Mouse (Mus musculus) CH12.LX (cell line): ENCODE results near the gene Hist1h1b. TPM values are rescaled to one million over a fixed set of nuclear protein-coding genes. Genes with fewer than 3 reads are reported as not detected.

ENCODE experiments used
- DNase-seq: peaks from one replicate; pipeline ENCODE4 v3.0.0-alpha.2; 2013; ENCODE audit errors: extremely low read depth
- H3K27ac ChIP-seq: 2 replicates; pipeline ENCODE4 v1.5.1; 2012; ENCODE audit warnings: low read depth, mild to moderate bottlenecking, control low read depth, moderate library complexity; ENCODE audit not compliant: insufficient read depth
- H3K27me3 ChIP-seq: replicated peaks from 2 replicates; pipeline ENCODE3; 2012; ENCODE audit warnings: inconsistent platforms
- H3K36me3 ChIP-seq, 2 experiments: replicated peaks in 1 of 2; 2 replicates each; pipeline versions ENCODE3 to v1.6.1; 2012; ENCODE audit warnings: inconsistent platforms in 1 of 2, low read length in 1 of 2, mild to moderate bottlenecking in 1 of 2, mixed read lengths in 1 of 2, moderate library complexity in 1 of 2; ENCODE audit not compliant: control insufficient read depth in 1 of 2, insufficient read depth in 1 of 2
- H3K4me1 ChIP-seq, 2 experiments: 2 replicates each; pipeline ENCODE4 v1.6.1; 2012; ENCODE audit warnings: inconsistent platforms in 1 of 2, moderate library complexity in 1 of 2; ENCODE audit not compliant: insufficient read depth in 2 of 2, control insufficient read depth in 1 of 2
- H3K4me2 ChIP-seq: 2 replicates; pipeline ENCODE4 v1.6.1; 2012; ENCODE audit warnings: low read depth, mild to moderate bottlenecking, control low read depth; ENCODE audit not compliant: poor library complexity, insufficient read depth, severe bottlenecking
- H3K4me3 ChIP-seq, 3 experiments: fragments of 150-350 bp in 1 of 3; sonication (generic) in 1 of 3; replicated peaks in 1 of 3; 2 replicates each; pipeline versions ENCODE3 to v1.5.1; 2011 to 2012; ENCODE audit warnings: low read depth in 2 of 3, low read length in 2 of 3, mild to moderate bottlenecking in 2 of 3, moderate library complexity in 2 of 3, control low read depth in 1 of 3, improper control_type of control experiment in 1 of 3, inconsistent platforms in 1 of 3, mixed read lengths in 1 of 3; ENCODE audit not compliant: poor library complexity in 1 of 3
- H3K79me2 ChIP-seq: replicated peaks from 2 replicates; pipeline ENCODE4 v1.6.1; 2012; ENCODE audit warnings: mild to moderate bottlenecking, moderate library complexity; ENCODE audit not compliant: control insufficient read depth, poor library complexity, insufficient read depth, severe bottlenecking; ENCODE audit errors: extremely low read depth
- H3K9ac ChIP-seq: 2 replicates; pipeline ENCODE4 v1.6.1; 2012; ENCODE audit warnings: low read depth, mild to moderate bottlenecking, control low read depth, moderate library complexity; ENCODE audit not compliant: insufficient read depth
- H3K9me3 ChIP-seq: replicated peaks from 2 replicates; pipeline ENCODE3; 2012; ENCODE audit warnings: low read length, inconsistent platforms, mixed read lengths
- BHLHE40 ChIP-seq: IDR thresholded peaks from 2 replicates; pipeline ENCODE4 v1.6.1; 2011; ENCODE audit warnings: mild to moderate bottlenecking, low read depth, low read length, improper control_type of control experiment
- CHD1 ChIP-seq: IDR thresholded peaks from 2 replicates; pipeline ENCODE4 v1.6.1; 2012; ENCODE audit warnings: low read depth, low read length, improper control_type of control experiment, inconsistent platforms
- CHD2 ChIP-seq: IDR thresholded peaks from 2 replicates; pipeline ENCODE4 v1.6.1; 2011; ENCODE audit warnings: low read length, improper control_type of control experiment
- CTCF ChIP-seq, 2 experiments: IDR thresholded peaks in 1 of 2; conservative IDR thresholded peaks in 1 of 2; 2 replicates each; pipeline ENCODE4 v1.5.1; 2011 to 2012; ENCODE audit warnings: low read depth in 2 of 2, low read length in 2 of 2, improper control_type of control experiment in 1 of 2, inconsistent platforms in 1 of 2, mild to moderate bottlenecking in 1 of 2, moderate library complexity in 1 of 2
- E2F4 ChIP-seq: IDR thresholded peaks from 2 replicates; pipeline ENCODE4 v1.6.1; 2011; ENCODE audit warnings: low read depth, low read length, improper control_type of control experiment; ENCODE audit not compliant: insufficient replicate concordance
- ELF1 ChIP-seq: IDR thresholded peaks from 2 replicates; pipeline ENCODE4 v1.6.1; 2014; ENCODE audit warnings: low read depth, mild to moderate bottlenecking, inconsistent platforms, low read length, improper control_type of control experiment
- EP300 ChIP-seq: IDR thresholded peaks from 2 replicates; pipeline ENCODE4 v1.6.1; 2011; ENCODE audit warnings: low read length, improper control_type of control experiment
- ETS1 ChIP-seq: conservative IDR thresholded peaks from 2 replicates; pipeline ENCODE4 v1.6.1; 2012; ENCODE audit warnings: low read depth, mild to moderate bottlenecking, inconsistent platforms, low read length, improper control_type of control experiment, moderate library complexity
- GABPA ChIP-seq: IDR thresholded peaks from 2 replicates; pipeline ENCODE4 v1.6.1; 2012; ENCODE audit warnings: low read depth, low read length, improper control_type of control experiment, inconsistent platforms; ENCODE audit not compliant: insufficient replicate concordance
- HCFC1 ChIP-seq: IDR thresholded peaks from 2 replicates; pipeline ENCODE4 v1.6.1; 2012; ENCODE audit warnings: low read depth, mild to moderate bottlenecking, inconsistent platforms, low read length, improper control_type of control experiment
- IRF4 ChIP-seq: IDR thresholded peaks from 2 replicates; pipeline ENCODE4 v1.6.1; 2014; ENCODE audit warnings: low read depth, mild to moderate bottlenecking, inconsistent platforms, low read length, improper control_type of control experiment
- JUN ChIP-seq: IDR thresholded peaks from 2 replicates; pipeline ENCODE4 v1.6.1; 2011; ENCODE audit warnings: low read depth, mild to moderate bottlenecking, low read length, improper control_type of control experiment, moderate library complexity; ENCODE audit not compliant: insufficient read depth
- JUND ChIP-seq: conservative IDR thresholded peaks from 2 replicates; pipeline ENCODE4 v1.6.1; 2011; ENCODE audit warnings: low read depth, low read length, improper control_type of control experiment
- KAT2A ChIP-seq: IDR thresholded peaks from 2 replicates; pipeline ENCODE4 v1.6.1; 2012; ENCODE audit warnings: low read length, improper control_type of control experiment, inconsistent platforms; ENCODE audit not compliant: insufficient replicate concordance
- MAFK ChIP-seq: IDR thresholded peaks from 2 replicates; pipeline ENCODE4 v1.6.1; 2011; ENCODE audit warnings: low read length, improper control_type of control experiment; ENCODE audit not compliant: insufficient replicate concordance
- MAX ChIP-seq: IDR thresholded peaks from 2 replicates; pipeline ENCODE4 v1.6.1; 2011; ENCODE audit warnings: low read length, improper control_type of control experiment
- MAZ ChIP-seq: IDR thresholded peaks from 2 replicates; pipeline ENCODE4 v1.6.1; 2012; ENCODE audit warnings: low read depth, mild to moderate bottlenecking, inconsistent platforms, low read length, improper control_type of control experiment, moderate library complexity
- MEF2A ChIP-seq: IDR thresholded peaks from 2 replicates; pipeline ENCODE4 v1.6.1; 2014; ENCODE audit warnings: low read depth, mild to moderate bottlenecking, inconsistent platforms, low read length, improper control_type of control experiment, borderline replicate concordance
- MXI1 ChIP-seq: IDR thresholded peaks from 2 replicates; pipeline ENCODE4 v1.6.1; 2011; ENCODE audit warnings: mild to moderate bottlenecking, low read depth, low read length, improper control_type of control experiment
- MYC ChIP-seq: IDR thresholded peaks from 2 replicates; pipeline ENCODE4 v1.6.1; 2011; ENCODE audit warnings: low read depth, mild to moderate bottlenecking, improper control_type of control experiment, low read length
- NELFE ChIP-seq: IDR thresholded peaks from 2 replicates; pipeline ENCODE4 v1.6.1; 2011; ENCODE audit warnings: low read depth, low read length, improper control_type of control experiment
- NRF1 ChIP-seq: IDR thresholded peaks from 2 replicates; pipeline ENCODE4 v1.6.1; 2014; ENCODE audit warnings: low read depth, mild to moderate bottlenecking, inconsistent platforms, low read length, improper control_type of control experiment, moderate library complexity
- PAX5 ChIP-seq: IDR thresholded peaks from 2 replicates; pipeline ENCODE4 v1.6.1; 2012; ENCODE audit warnings: low read length, inconsistent platforms, mixed read lengths
- POLR2A ChIP-seq: IDR thresholded peaks from 2 replicates; pipeline ENCODE4 v1.6.1; 2011; ENCODE audit warnings: low read depth, mild to moderate bottlenecking, improper control_type of control experiment, low read length
- POLR2AphosphoS2 ChIP-seq: IDR thresholded peaks from 2 replicates; pipeline ENCODE4 v1.6.1; 2011; ENCODE audit warnings: low read depth, low read length, improper control_type of control experiment
- RAD21 ChIP-seq: IDR thresholded peaks from 2 replicates; pipeline ENCODE4 v1.6.1; 2011; ENCODE audit warnings: low read depth, mild to moderate bottlenecking, low read length, improper control_type of control experiment, moderate library complexity
- RCOR1 ChIP-seq: conservative IDR thresholded peaks from 2 replicates; pipeline ENCODE4 v1.6.1; 2012; ENCODE audit warnings: low read depth, mild to moderate bottlenecking, inconsistent platforms, low read length, improper control_type of control experiment
- SIN3A ChIP-seq: IDR thresholded peaks from 2 replicates; pipeline ENCODE4 v1.6.1; 2012; ENCODE audit warnings: low read length, improper control_type of control experiment, inconsistent platforms
- SMC3 ChIP-seq: IDR thresholded peaks from 2 replicates; pipeline ENCODE4 v1.6.1; 2011; ENCODE audit warnings: low read depth, low read length, improper control_type of control experiment
- TBP ChIP-seq: conservative IDR thresholded peaks from 2 replicates; pipeline ENCODE4 v1.6.1; 2011; ENCODE audit warnings: low read depth, low read length, improper control_type of control experiment
- TCF12 ChIP-seq: IDR thresholded peaks from 2 replicates; pipeline ENCODE4 v1.6.1; 2014; ENCODE audit warnings: low read depth, mild to moderate bottlenecking, inconsistent platforms, low read length, improper control_type of control experiment
- UBTF ChIP-seq: IDR thresholded peaks from 2 replicates; pipeline ENCODE4 v1.6.1; 2012; ENCODE audit warnings: low read depth, mild to moderate bottlenecking, inconsistent platforms, low read length, improper control_type of control experiment, moderate library complexity
- USF1 ChIP-seq: IDR thresholded peaks from 2 replicates; pipeline ENCODE4 v1.6.1; 2014; ENCODE audit warnings: low read depth, mild to moderate bottlenecking, inconsistent platforms, low read length, improper control_type of control experiment
- USF2 ChIP-seq: conservative IDR thresholded peaks from 2 replicates; pipeline ENCODE4 v1.6.1; 2011; ENCODE audit warnings: low read depth, low read length, improper control_type of control experiment
- ZC3H11A ChIP-seq: IDR thresholded peaks from 2 replicates; pipeline ENCODE4 v1.6.1; 2012; ENCODE audit warnings: low read depth, mild to moderate bottlenecking, inconsistent platforms, low read length, improper control_type of control experiment
- ZKSCAN1 ChIP-seq: IDR thresholded peaks from 2 replicates; pipeline ENCODE4 v1.6.1; 2012; ENCODE audit warnings: low read depth, inconsistent platforms, low read length, improper control_type of control experiment, borderline replicate concordance
- ZMIZ1 ChIP-seq: IDR thresholded peaks from 2 replicates; pipeline ENCODE4 v1.6.1; 2012; ENCODE audit warnings: low read depth, mild to moderate bottlenecking, inconsistent platforms, low read length, improper control_type of control experiment
- ZNF384 ChIP-seq: IDR thresholded peaks from 2 replicates; pipeline ENCODE4 v1.6.1; 2012; ENCODE audit warnings: low read depth, low read length, improper control_type of control experiment, inconsistent platforms
- dilution Hi-C: fragments of 300-500 bp; cut with MboI; formaldehyde crosslinking; loops from 2 replicates; pipeline ENCODE4 v1.14.3; 2020; ENCODE audit warnings: low sequenced_read_pairs; ENCODE audit not compliant: extremely low pct_unique_long_range_greater_than_20kb, extremely low pct_ligation_motif_present
- in situ Hi-C: fragments of 300-500 bp; cut with MboI; formaldehyde crosslinking; loops from 3 replicates; pipeline ENCODE4 v1.14.3; 2019; ENCODE audit warnings: low sequenced_read_pairs, low pct_ligation_motif_present, low pct_unique_long_range_greater_than_20kb, mixed read lengths
- polyA plus RNA-seq: library from polyadenylated mRNA; unstranded; fragments of >175 nt; gene quantifications from 2 replicates; pipeline ENCODE4 v1.2.1, GENCODE M21; 2012; ENCODE audit warnings: low read depth; ENCODE audit not compliant: insufficient read length
- total RNA-seq, 2 experiments: library from RNA; depleted of rRNA; stranded (reverse); fragments of 300-350 nt in 1 of 2; fragments of >200 nt in 1 of 2; gene quantifications; 2 replicates each; pipeline ENCODE4 v1.2.3; 2012 to 2014

The Hist1h1b gene
- total and polyA plus RNA-seq, 3 experiments, result 1.9 to 1,032 (median 16.6) TPM

DNA sequence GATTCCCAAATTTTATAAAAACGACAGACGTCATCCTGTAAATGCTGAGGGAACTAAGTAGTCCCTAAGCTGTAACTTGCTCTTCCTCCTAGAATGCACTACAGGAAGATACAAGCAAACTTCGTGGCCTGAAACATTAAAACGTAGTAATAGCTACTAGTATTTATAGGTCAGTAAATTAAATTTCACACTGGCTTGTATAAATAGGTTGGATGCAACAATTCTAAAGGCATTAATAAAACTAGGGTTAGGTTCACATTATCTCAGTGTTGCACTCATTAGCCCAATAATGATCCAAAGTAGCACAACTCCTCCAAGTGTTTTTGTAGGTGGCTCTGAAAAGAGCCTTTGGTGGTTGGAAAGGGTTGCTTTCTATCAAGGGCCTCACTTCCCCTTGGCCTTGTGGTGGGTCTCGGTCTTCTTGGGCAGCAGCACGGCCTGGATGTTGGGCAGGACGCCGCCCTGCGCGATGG lies 27.3 kb downstream of the Hist1h1b start:
- H3K27ac ChIP-seq, result peak overlapping the region; percentile 98
- H3K4me1 ChIP-seq, result peaks cover 0 to 26% of the 10 kb centered on the region in 2 experiments; a peak in 2 of 4 replicates
- no peaks in the 10 kb centered on the region for H3K79me2 ChIP-seq
- H3K9ac ChIP-seq, result peak overlapping the region; percentile 92
- H3K4me2 ChIP-seq, result peak overlapping the region; percentile 82
- no peak for TF ChIP-seq USF1
- TF ChIP-seq ZMIZ1, result peak; percentile 98
- no peak for TF ChIP-seq USF2
- peak; percentile 35; the same call in 1 of the 2 replicates for TF ChIP-seq HCFC1
- TF ChIP-seq JUND, result no peak; the same call in 1 of the 2 replicates
- TF ChIP-seq MEF2A, result no peak
- TF ChIP-seq ZC3H11A, result no peak
- TF ChIP-seq TCF12, result no peak
- TF ChIP-seq E2F4, result peak; percentile 76; the same call in 1 of the 2 replicates
- TF ChIP-seq ETS1, result peak; percentile 39; the same call in 1 of the 2 replicates
- TF ChIP-seq ELF1, result no peak
- TF ChIP-seq MXI1, result no peak; the same call in 1 of the 2 replicates
- no peak for TF ChIP-seq MAZ
- TF ChIP-seq ZNF384, result peak; percentile 46
- no peak for TF ChIP-seq IRF4
- TF ChIP-seq PAX5, result no peak
- no peak for TF ChIP-seq GABPA
- peak; percentile 96 for TF ChIP-seq CHD1
- TF ChIP-seq MAX, result peak; percentile 34; the same call in 1 of the 2 replicates
- no peak for TF ChIP-seq JUN
- no peak for TF ChIP-seq UBTF
- no peak for TF ChIP-seq CTCF (conservative IDR thresholded peaks at IDR 0.05 in 1 of 2, IDR thresholded peaks at IDR 0.05 in 1 of 2; ENCODE audit: low read depth in 2 of 2, low read length in 2 of 2)
- TF ChIP-seq KAT2A, result no peak
- no peak for TF ChIP-seq ZKSCAN1
- no peak for TF ChIP-seq MAFK
- no peak for TF ChIP-seq TBP
- TF ChIP-seq CHD2, result peak; percentile 74
- TF ChIP-seq SMC3, result no peak
- peak; percentile 47 for TF ChIP-seq NELFE
- TF ChIP-seq RAD21, result no peak
- peak; percentile 63; the same call in 1 of the 2 replicates for TF ChIP-seq MYC
- no peak for TF ChIP-seq NRF1
- peak; percentile 79 for TF ChIP-seq POLR2A
- peak; percentile 99 for TF ChIP-seq POLR2AphosphoS2
- TF ChIP-seq BHLHE40, result peak; percentile 20; the same call in 1 of the 2 replicates
- peak; percentile 78 for TF ChIP-seq RCOR1
- no peak; the same call in 1 of the 2 replicates for TF ChIP-seq EP300
- peak; percentile 86; the same call in 1 of the 2 replicates for TF ChIP-seq SIN3A
- peak; percentile 67 for DNase-seq
- H3K27me3 ChIP-seq, result no peaks in the 10 kb centered on the region
- dilution Hi-C loops, result no loop called here
- H3K4me3 ChIP-seq, result peak overlapping the region; percentile 3 to 36 (median 36)
- H3K9me3 ChIP-seq, result no peaks in the 10 kb centered on the region
- H3K36me3 ChIP-seq, result no peaks in the 10 kb centered on the region
- in situ Hi-C loops, result no loop called here
